Mouse (Mus musculus): ENCODE measurements around the gene Pld4. TPM values are rescaled to one million over a fixed set of nuclear protein-coding genes. Genes with fewer than 3 reads are reported as not detected.

Gene Pld4
- total and polyA plus RNA-seq, 2 experiments from 2014 or later: 3.4 to 7.2 TPM

DNA sequence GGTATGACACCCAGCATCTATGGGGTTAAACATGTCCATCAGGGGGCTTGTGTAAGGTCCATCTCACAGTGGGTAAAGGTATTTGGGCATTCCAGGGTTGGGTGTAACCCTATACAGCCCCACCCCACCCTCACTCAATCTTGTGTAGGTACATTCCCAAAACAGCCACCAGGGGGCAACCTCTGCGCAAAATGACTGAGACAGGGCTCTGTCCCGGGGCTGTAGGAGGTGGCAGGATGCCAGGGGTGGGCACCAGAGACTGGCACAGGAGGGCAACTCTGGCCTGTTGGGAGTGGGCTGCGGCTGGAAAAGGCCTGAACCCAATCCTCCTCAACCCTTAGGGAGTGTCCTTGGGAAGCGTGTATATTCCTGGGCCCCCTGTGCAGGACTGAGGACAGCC, 40.0 kb downstream of the Pld4 start:
- DNase-seq (ENCODE audit: low spot score) (no peak), ATAC-seq (ENCODE audit: insufficient read depth, low read depth) (0 out of 2 replicates have a peak, but pooled peaks have one; percentile 21)
- H3K4me3 ChIP-seq (ENCODE audit: low read depth, low read length): no peak overlapping the region
- H3K27me3 ChIP-seq (ENCODE audit: control insufficient read depth, insufficient read depth, low read length): peaks cover 18% of the 10 kb centered on the region
- H3K9me3 ChIP-seq (replicated peaks; ENCODE audit: control insufficient read depth, low read length): no peaks in the 10 kb centered on the region
- peak; percentile 75 for TF ChIP-seq CTCF (IDR thresholded peaks at IDR 0.05; ENCODE audit: low read depth)
- no peak for TF ChIP-seq EP300 (IDR thresholded peaks at IDR 0.05; ENCODE audit: low read depth)
- H3K4me2 ChIP-seq (ENCODE audit: low read depth, low read length): no peak overlapping the region
- no peak overlapping the region for H3K27ac ChIP-seq (ENCODE audit: low read depth)
- 3% methylated on average over 4 of the region's 4 CpGs for WGBS
- peaks cover 19% of the 10 kb centered on the region for H3K4me1 ChIP-seq (ENCODE audit: control insufficient read depth, insufficient read depth)
- H3K36me3 ChIP-seq (replicated peaks; ENCODE audit: control insufficient read depth, insufficient read depth, low read length): no peaks in the 10 kb centered on the region
- no peak overlapping the region for H3K9ac ChIP-seq (replicated peaks; ENCODE audit: low read depth, low read length)

DNA sequence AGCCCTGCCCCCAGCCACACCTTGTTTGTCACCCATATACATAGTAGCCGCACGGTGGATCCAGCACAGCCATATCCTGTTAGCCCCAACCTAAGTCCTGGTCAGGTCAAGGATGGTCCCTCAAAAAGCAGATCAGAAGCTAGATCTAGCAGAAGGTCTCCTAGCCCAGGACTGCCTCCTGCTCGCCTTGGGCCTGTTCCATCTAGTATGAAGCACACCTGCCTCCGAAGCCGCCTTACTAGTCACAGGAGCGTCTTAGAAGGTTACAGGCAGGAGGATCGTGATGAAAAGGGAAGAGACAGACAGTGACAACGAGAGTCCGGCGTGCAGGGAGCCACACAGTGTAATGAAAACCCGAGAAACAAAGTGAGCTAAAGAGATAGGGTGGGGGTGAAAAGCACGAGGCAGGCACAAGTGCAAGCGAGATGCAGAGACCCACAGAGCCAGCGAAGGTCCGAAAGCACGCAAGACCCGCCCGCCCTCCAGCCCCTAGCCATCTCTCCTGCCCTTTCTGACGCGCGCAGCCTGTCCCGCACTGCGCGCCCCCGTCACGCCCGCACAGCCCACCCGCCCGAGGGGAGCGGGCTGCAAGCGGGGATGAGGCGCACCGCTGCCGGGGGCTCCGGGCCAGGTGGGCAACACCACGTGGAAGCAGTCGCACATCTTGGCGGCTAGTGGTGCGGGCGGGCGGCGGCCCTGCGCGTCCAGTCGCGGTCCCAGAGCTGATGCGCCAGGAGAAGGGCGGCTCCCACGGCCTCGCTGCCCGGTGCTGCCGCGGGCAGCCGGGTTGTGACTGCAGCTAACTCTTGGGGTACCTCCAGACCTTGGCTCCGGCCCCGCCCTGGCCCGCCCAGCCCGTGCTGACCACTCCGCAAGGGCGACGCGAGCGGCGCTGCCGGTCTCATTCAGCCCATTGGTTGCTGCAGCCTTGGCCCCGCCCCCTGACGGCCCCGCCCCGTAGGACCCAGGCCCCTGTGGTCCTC, 41.7 kb downstream of the Pld4 start, which contains the start of gene Ahnak2:
TSS of gene Ahnak2 (minus strand) at position 794 of the 983 bp plus-strand sequence.
- DNase-seq (ENCODE audit: low spot score) (no peak), ATAC-seq (ENCODE audit: insufficient read depth, low read depth) (no peak)
- Histone ChIP-seq H3K36me3 (replicated peaks; ENCODE audit: control insufficient read depth, insufficient read depth, low read length) (no peaks in the 10 kb centered on the region), H3K9me3 (replicated peaks; ENCODE audit: control insufficient read depth, low read length) (no peaks in the 10 kb centered on the region), H3K4me1 (ENCODE audit: control insufficient read depth, insufficient read depth) (peaks cover 10% of the 10 kb centered on the region), H3K4me2 (ENCODE audit: low read depth, low read length) (peak within 1 kb of the TSS; percentile 97), H3K27me3 (ENCODE audit: control insufficient read depth, insufficient read depth, low read length) (peaks cover 18% of the 10 kb centered on the region), H3K9ac (replicated peaks; ENCODE audit: low read depth, low read length) (peak within 1 kb of the TSS; percentile 43), H3K4me3 (ENCODE audit: low read depth, low read length) (peak within 1 kb of the TSS; percentile 54), H3K27ac (ENCODE audit: low read depth) (no peak within 1 kb of the TSS)
- TF ChIP-seq EP300 (IDR thresholded peaks at IDR 0.05; ENCODE audit: low read depth) (no peak), CTCF (IDR thresholded peaks at IDR 0.05; ENCODE audit: low read depth) (no peak)
- WGBS: 6% methylated on average over 42 of the region's 69 CpGs

DNA sequence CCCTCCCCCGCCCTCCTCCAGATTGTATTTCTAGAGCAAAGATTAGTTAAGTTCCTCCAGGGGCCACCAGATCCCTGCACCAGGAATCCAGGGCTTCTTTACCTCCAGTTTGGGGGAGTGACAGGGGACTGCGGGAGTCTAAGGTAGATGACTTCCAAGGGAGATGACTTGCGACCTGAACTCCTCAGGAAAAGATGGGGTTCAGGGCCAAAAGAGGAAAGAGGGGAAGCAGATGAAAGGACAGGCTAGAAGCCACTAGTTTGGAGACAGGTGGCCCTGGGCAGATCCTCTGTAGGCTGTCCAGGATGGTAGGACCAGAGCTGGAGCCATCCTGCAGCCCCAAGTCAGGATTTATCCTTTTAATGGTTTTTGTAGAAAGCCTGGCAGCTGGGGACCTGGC, 42.5 kb downstream of the Pld4 start:
- 35% methylated on average over 3 of the region's 3 CpGs for WGBS
- H3K4me1 ChIP-seq (ENCODE audit: control insufficient read depth, insufficient read depth): peaks cover 10% of the 10 kb centered on the region
- ATAC-seq (ENCODE audit: insufficient read depth, low read depth) (no peak), DNase-seq (ENCODE audit: low spot score) (no peak)
- H3K9ac ChIP-seq (replicated peaks; ENCODE audit: low read depth, low read length): no peak overlapping the region
- H3K4me2 ChIP-seq (ENCODE audit: low read depth, low read length): no peak overlapping the region
- H3K27ac ChIP-seq (ENCODE audit: low read depth): no peak overlapping the region
- H3K9me3 ChIP-seq (replicated peaks; ENCODE audit: control insufficient read depth, low read length): no peaks in the 10 kb centered on the region
- TF ChIP-seq EP300 (IDR thresholded peaks at IDR 0.05; ENCODE audit: low read depth) (no peak), CTCF (IDR thresholded peaks at IDR 0.05; ENCODE audit: low read depth) (no peak)
- H3K4me3 ChIP-seq (ENCODE audit: low read depth, low read length): no peak overlapping the region
- H3K36me3 ChIP-seq (replicated peaks; ENCODE audit: control insufficient read depth, insufficient read depth, low read length): no peaks in the 10 kb centered on the region
- peaks cover 18% of the 10 kb centered on the region for H3K27me3 ChIP-seq (ENCODE audit: control insufficient read depth, insufficient read depth, low read length)

GRCm38 (mm10) chr12:112804046-112804445, 43.6 kb downstream of the Pld4 start:
- H3K4me1 ChIP-seq (ENCODE audit: control insufficient read depth, insufficient read depth): peaks cover 10% of the 10 kb centered on the region
- DNase-seq (ENCODE audit: low spot score) (no peak), ATAC-seq (ENCODE audit: insufficient read depth, low read depth) (no peak)
- H3K27me3 ChIP-seq (ENCODE audit: control insufficient read depth, insufficient read depth, low read length): peaks cover 18% of the 10 kb centered on the region
- H3K9me3 ChIP-seq (replicated peaks; ENCODE audit: control insufficient read depth, low read length): no peaks in the 10 kb centered on the region
- no peaks in the 10 kb centered on the region for H3K36me3 ChIP-seq (replicated peaks; ENCODE audit: control insufficient read depth, insufficient read depth, low read length)
- WGBS: 22% methylated on average over 13 of the region's 13 CpGs
- no peak overlapping the region for H3K27ac ChIP-seq (ENCODE audit: low read depth)
- H3K4me2 ChIP-seq (ENCODE audit: low read depth, low read length): no peak overlapping the region
- no peak overlapping the region for H3K4me3 ChIP-seq (ENCODE audit: low read depth, low read length)
- no peak overlapping the region for H3K9ac ChIP-seq (replicated peaks; ENCODE audit: low read depth, low read length)
- TF ChIP-seq EP300 (IDR thresholded peaks at IDR 0.05; ENCODE audit: low read depth) (no peak), CTCF (IDR thresholded peaks at IDR 0.05; ENCODE audit: low read depth) (no peak)

- no peak overlapping the region for H3K4me3 ChIP-seq (ENCODE audit: low read depth, low read length)
- H3K9ac ChIP-seq (replicated peaks; ENCODE audit: low read depth, low read length): no peak overlapping the region
- H3K4me2 ChIP-seq (ENCODE audit: low read depth, low read length): no peak overlapping the region
- peaks cover 27% of the 10 kb centered on the region for H3K4me1 ChIP-seq (ENCODE audit: control insufficient read depth, insufficient read depth)
- ATAC-seq (ENCODE audit: insufficient read depth, low read depth): no peak
- no peaks in the 10 kb centered on the region for H3K9me3 ChIP-seq (replicated peaks; ENCODE audit: control insufficient read depth, low read length)
- no peak for DNase-seq (ENCODE audit: low spot score)
- no peaks in the 10 kb centered on the region for H3K36me3 ChIP-seq (replicated peaks; ENCODE audit: control insufficient read depth, insufficient read depth, low read length)
- H3K27me3 ChIP-seq (ENCODE audit: control insufficient read depth, insufficient read depth, low read length): peaks cover 14% of the 10 kb centered on the region
- TF ChIP-seq EP300 (IDR thresholded peaks at IDR 0.05; ENCODE audit: low read depth) (no peak), CTCF (IDR thresholded peaks at IDR 0.05; ENCODE audit: low read depth) (no peak)
- 51% methylated on average over 6 of the region's 6 CpGs for WGBS
- H3K27ac ChIP-seq (ENCODE audit: low read depth): no peak overlapping the region
Observed at GRCm38 (mm10) chr12:112806044-112806443, 45.6 kb downstream of the Pld4 start.
